In genomic region chr6:94774871-94775270, GRCm38 (mm10) we compare ENCODE assay signal across 10 mouse cellular contexts.
A peak's percentile ranks its signal among the peaks of the same experiment; 100 is the strongest.
DNase-seq lines count a peak whose midpoint lies in the region; ATAC-seq lines count a peak whose summit lies in the region.
"Had no signal": no experiment of that assay in that cellular context is flagged by ENCODE, and none has a peak within 500 bp of the region (broad histone marks: within the 10 kb centered on the region; RNA-seq: fewer than 3 reads in every experiment).

No protein-coding gene starts in this region.

- H3K4me2 ChIP-seq in hindbrain, embryonic 16.5 days (ENCODE audit: low read length), result no peak overlapping the region
- H3K4me2 ChIP-seq in intestine, embryonic 15.5 days (replicated peaks), result 0 out of 2 replicates have a peak overlapping the region, but pooled peaks have one; percentile 52
- no peak overlapping the region; the same call in 1 of the 2 replicates for H3K4me2 ChIP-seq in neural tube, embryonic 13.5 days

- no peak for ATAC-seq in hindbrain, embryonic 16.5 days
- ATAC-seq in intestine, embryonic 15.5 days, result no peak
- ATAC-seq in neural tube, embryonic 13.5 days (ENCODE audit: low read depth), result no peak

- no peaks in the 10 kb centered on the region for H3K9me3 ChIP-seq in hindbrain, embryonic 10.5 days
- H3K9me3 ChIP-seq in hindbrain, embryonic 16.5 days (ENCODE audit: control insufficient read depth, low read length), result no peaks in the 10 kb centered on the region
- H3K9me3 ChIP-seq in intestine, embryonic 15.5 days, result no peaks in the 10 kb centered on the region
- H3K9me3 ChIP-seq in neural tube, embryonic 13.5 days, result no peaks in the 10 kb centered on the region

- no peak overlapping the region for H3K4me3 ChIP-seq in hindbrain, embryonic 10.5 days
- H3K4me3 ChIP-seq in hindbrain, embryonic 16.5 days (ENCODE audit: low read length), result no peak overlapping the region
- H3K4me3 ChIP-seq in intestine, embryonic 15.5 days (replicated peaks), result no peak overlapping the region
- no peak overlapping the region for H3K4me3 ChIP-seq in neural tube, embryonic 13.5 days

- no peak for DNase-seq in hindbrain, embryonic 10.5 days (ENCODE audit: low spot score)
- peak; percentile 47 for DNase-seq in ZHBTc4 (ENCODE audit: low read depth, low spot score)
- DNase-seq in adrenal gland, postnatal 10 days, result no peak
- DNase-seq in B cell, adult 2 months, result no peak
- DNase-seq in Muller cell, postnatal 12 days (ENCODE audit: inconsistent ontology term), result no peak
- DNase-seq: kidney, adult 18-20 months; layer of hippocampus, postnatal 36 days had no signal

- no peaks in the 10 kb centered on the region for H3K36me3 ChIP-seq in hindbrain, embryonic 10.5 days
- H3K36me3 ChIP-seq in hindbrain, embryonic 16.5 days (ENCODE audit: control insufficient read depth, insufficient read depth, low read length), result no peaks in the 10 kb centered on the region
- no peaks in the 10 kb centered on the region for H3K36me3 ChIP-seq in intestine, embryonic 15.5 days
- no peaks in the 10 kb centered on the region for H3K36me3 ChIP-seq in neural tube, embryonic 13.5 days

- H3K9ac ChIP-seq in hindbrain, embryonic 16.5 days (ENCODE audit: low read depth, low read length), result no peak overlapping the region
- no peak overlapping the region for H3K9ac ChIP-seq in intestine, embryonic 15.5 days
- H3K9ac ChIP-seq in neural tube, embryonic 13.5 days, result no peak overlapping the region

- WGBS in hindbrain, embryonic 10.5 days, result 95% methylated on average over 3 of the region's 3 CpGs
- WGBS in hindbrain, embryonic 16.5 days, result 99% methylated on average over 3 of the region's 3 CpGs
- WGBS in intestine, embryonic 15.5 days, result 93% methylated on average over 3 of the region's 3 CpGs
- 93% methylated on average over 3 of the region's 3 CpGs for WGBS in neural tube, embryonic 13.5 days

- H3K4me1 ChIP-seq in hindbrain, embryonic 10.5 days (replicated peaks), result peaks cover 49% of the 10 kb centered on the region
- peaks cover 14% of the 10 kb centered on the region for H3K4me1 ChIP-seq in hindbrain, embryonic 16.5 days (ENCODE audit: control insufficient read depth, insufficient read depth, low read depth, low read length)
- H3K4me1 ChIP-seq in intestine, embryonic 15.5 days (replicated peaks), result peaks cover 12% of the 10 kb centered on the region; the same call in 1 of the 2 replicates
- peaks cover 32% of the 10 kb centered on the region for H3K4me1 ChIP-seq in neural tube, embryonic 13.5 days (replicated peaks)

- peak overlapping the region; percentile 96 for H3K27ac ChIP-seq in hindbrain, embryonic 10.5 days
- no peak overlapping the region for H3K27ac ChIP-seq in hindbrain, embryonic 16.5 days (ENCODE audit: low read depth, low read length)
- no peak overlapping the region for H3K27ac ChIP-seq in intestine, embryonic 15.5 days
- peak overlapping the region; percentile 90 for H3K27ac ChIP-seq in neural tube, embryonic 13.5 days (replicated peaks)

- no peaks in the 10 kb centered on the region for H3K27me3 ChIP-seq in hindbrain, embryonic 10.5 days (ENCODE audit: insufficient read depth, poor library complexity, severe bottlenecking)
- H3K27me3 ChIP-seq in hindbrain, embryonic 16.5 days (replicated peaks; ENCODE audit: control insufficient read depth, insufficient read depth, low read length), result no peaks in the 10 kb centered on the region
- no peaks in the 10 kb centered on the region for H3K27me3 ChIP-seq in intestine, embryonic 15.5 days (replicated peaks)
- 0 out of 2 replicates have a peak, but pooled peaks cover 3% of the 10 kb centered on the region for H3K27me3 ChIP-seq in neural tube, embryonic 13.5 days

Comparison
In these comparisons a context has a peak if more than half of its experiments do, and no peak if none do; other contexts are left out.
1. H3K27ac ChIP-seq: peak in hindbrain, embryonic 10.5 days (single experiment) and neural tube, embryonic 13.5 days (single experiment); none in hindbrain, embryonic 16.5 days (single experiment) and intestine, embryonic 15.5 days (single experiment).